Mouse (Mus musculus) C2C12 (cell line): ENCODE results near the gene Fez2.

Experiments
- CEBPB ChIP-seq: IDR thresholded peaks from one replicate; pipeline ENCODE4 v1.6.1; 2011; ENCODE audit warnings: low read depth, mild to moderate bottlenecking, control low read depth, moderate library complexity
- CTCF ChIP-seq: IDR thresholded peaks from one replicate; pipeline ENCODE4 v1.5.1; 2011; ENCODE audit not compliant: control insufficient read depth, insufficient read depth, insufficient read length
- FOSL1 ChIP-seq: IDR thresholded peaks from one replicate; pipeline ENCODE4 v1.8.0; 2011; ENCODE audit warnings: mild to moderate bottlenecking, low read length; ENCODE audit not compliant: poor library complexity, insufficient read depth, severe bottlenecking
- MAX ChIP-seq: IDR thresholded peaks from one replicate; pipeline ENCODE4 v1.6.1; 2011; ENCODE audit warnings: mild to moderate bottlenecking, control low read depth
- MYOD1 ChIP-seq: IDR thresholded peaks from one replicate; pipeline ENCODE4 v1.6.1; 2011; ENCODE audit warnings: low read depth; ENCODE audit not compliant: control insufficient read depth, insufficient read length
- MYOG ChIP-seq: IDR thresholded peaks from one replicate; pipeline ENCODE4 v1.6.1; 2011; ENCODE audit not compliant: control insufficient read depth, insufficient read length; ENCODE audit errors: extremely low read depth
- USF1 ChIP-seq: IDR thresholded peaks from one replicate; pipeline ENCODE4 v1.6.1; 2011; ENCODE audit warnings: low read depth, mild to moderate bottlenecking, control low read depth, moderate library complexity

DNA sequence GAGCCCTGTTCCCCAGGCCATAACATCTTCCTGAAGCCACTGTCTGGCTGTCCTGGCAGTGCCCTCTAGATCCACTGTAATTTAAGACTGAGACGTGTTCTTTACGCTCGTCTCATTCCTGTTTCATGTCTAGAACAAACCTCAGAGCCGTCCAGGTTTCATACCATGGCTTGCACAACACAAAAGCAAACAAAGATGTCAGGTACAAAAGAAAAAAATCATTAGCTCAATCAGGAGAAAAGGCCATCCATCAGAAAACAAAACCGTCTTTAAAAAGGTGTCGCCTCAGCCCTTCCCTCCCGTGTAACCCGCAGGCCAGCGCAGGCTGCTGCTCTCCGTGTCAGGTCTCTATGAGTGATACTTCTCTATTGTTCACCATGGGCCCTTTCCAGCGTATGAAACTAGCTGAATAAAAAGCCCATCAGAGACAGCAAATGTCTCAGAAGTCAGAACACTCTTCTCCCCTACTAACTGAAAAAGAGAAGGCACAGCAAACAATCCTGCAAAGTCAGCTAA is 38.2 kb downstream of the Fez2 start:
- TF ChIP-seq MYOG = no peak
- TF ChIP-seq CEBPB = no peak
- TF ChIP-seq CTCF = no peak
- TF ChIP-seq MAX = no peak
- no peak for TF ChIP-seq USF1
- TF ChIP-seq MYOD1 = no peak
- no peak for TF ChIP-seq FOSL1
